Mouse (Mus musculus) testis, adult 2 months (tissue): ENCODE results near the gene Mrpl38. TPM values are rescaled to one million over a fixed set of nuclear protein-coding genes. Genes with fewer than 3 reads are reported as not detected.

Experiments
- H3K27ac ChIP-seq: fragments of 200-500 bp; 2 replicates; pipeline ENCODE4 v1.5.1; 2012; ENCODE audit warnings: low read depth, low read length; ENCODE audit not compliant: control insufficient read depth, insufficient read depth
- H3K27me3 ChIP-seq: fragments of 200-500 bp; 2 replicates; pipeline ENCODE4 v1.6.1; 2012; ENCODE audit warnings: mild to moderate bottlenecking, low read length, moderate library complexity; ENCODE audit not compliant: control insufficient read depth, insufficient read depth
- H3K36me3 ChIP-seq: fragments of 200-500 bp; 2 replicates; pipeline ENCODE4 v1.6.1; 2012; ENCODE audit warnings: mild to moderate bottlenecking, low read length; ENCODE audit not compliant: control insufficient read depth, insufficient read depth
- H3K4me1 ChIP-seq: fragments of 200-500 bp; 2 replicates; pipeline ENCODE4 v1.6.1; 2012; ENCODE audit warnings: low read length; ENCODE audit not compliant: control insufficient read depth, insufficient read depth
- H3K4me3 ChIP-seq: fragments of 200-500 bp; 2 replicates; pipeline ENCODE4 v1.5.1; 2012; ENCODE audit warnings: low read depth, mild to moderate bottlenecking, low read length, moderate library complexity, mixed read lengths; ENCODE audit not compliant: control insufficient read depth
- CTCF ChIP-seq: fragments of 200-500 bp; IDR thresholded peaks from 2 replicates; pipeline ENCODE4 v1.5.1; 2012; ENCODE audit warnings: low read depth, mild to moderate bottlenecking, inconsistent platforms, low read length, moderate library complexity; ENCODE audit not compliant: control insufficient read depth, insufficient read depth, insufficient replicate concordance
- POLR2A ChIP-seq: fragments of 200-500 bp; IDR thresholded peaks from 2 replicates; pipeline ENCODE4 v1.6.1; 2012; ENCODE audit warnings: low read depth, mild to moderate bottlenecking, inconsistent platforms, low read length, moderate library complexity; ENCODE audit not compliant: control insufficient read depth
- polyA plus RNA-seq: library from polyadenylated mRNA; depleted of rRNA; stranded (reverse); fragments of >200 nt; gene quantifications from 2 replicates; pipeline ENCODE4 v1.2.3, GENCODE M21; 2012

The Mrpl38 gene
- polyA plus RNA-seq, 1 experiment: 51.3 TPM

DNA sequence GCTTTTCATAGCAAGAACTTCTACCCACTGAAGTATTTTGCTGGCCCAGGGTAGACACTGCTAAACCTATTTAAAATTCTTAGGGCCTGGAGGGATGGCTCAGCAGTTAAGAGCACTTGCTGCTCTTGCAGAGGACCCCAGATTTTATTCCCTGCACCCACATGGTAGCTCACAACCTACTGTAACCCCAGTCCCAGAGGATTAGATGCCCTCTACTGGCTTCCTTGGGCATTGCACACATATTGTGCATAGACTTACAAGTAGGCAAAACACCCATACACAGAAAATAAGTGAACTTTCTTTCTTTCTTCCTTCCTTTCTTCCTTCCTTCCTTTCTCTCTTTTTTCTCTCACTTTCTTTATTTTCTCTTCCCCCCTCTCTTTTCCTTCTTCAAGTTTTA is 20.8 kb downstream of the Mrpl38 start:
- no peak overlapping the region for H3K4me3 ChIP-seq
- no peaks in the 10 kb centered on the region for H3K36me3 ChIP-seq
- no peaks in the 10 kb centered on the region for H3K4me1 ChIP-seq
- no peak for TF ChIP-seq POLR2A
- peak; percentile 8; the same call in 1 of the 2 replicates for TF ChIP-seq CTCF
- no peaks in the 10 kb centered on the region for H3K27me3 ChIP-seq
- H3K27ac ChIP-seq: no peak overlapping the region

DNA sequence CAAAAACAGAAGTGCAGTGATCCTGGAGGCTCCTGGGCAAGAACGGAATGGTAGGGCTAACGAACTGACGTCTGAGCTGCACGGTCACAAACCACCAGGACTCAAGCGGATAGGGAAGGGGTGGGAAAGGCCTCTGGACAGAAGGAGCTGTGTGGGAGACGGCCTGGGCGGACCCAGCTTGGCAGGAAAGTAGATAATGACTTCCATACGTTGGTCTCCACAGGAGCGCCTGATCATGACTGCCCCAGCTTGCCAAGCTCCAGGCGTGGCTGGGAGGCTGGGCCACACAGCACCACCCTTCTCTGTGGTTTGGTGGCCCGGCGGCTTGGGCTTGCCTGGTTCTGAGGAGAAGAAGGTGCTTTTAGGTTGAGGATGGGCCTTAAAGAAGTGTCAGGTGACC is 21.4 kb downstream of the Mrpl38 start:
- no peaks in the 10 kb centered on the region for H3K36me3 ChIP-seq
- TF ChIP-seq POLR2A: no peak
- no peak for TF ChIP-seq CTCF
- no peak overlapping the region for H3K27ac ChIP-seq
- no peaks in the 10 kb centered on the region for H3K4me1 ChIP-seq
- no peak overlapping the region for H3K4me3 ChIP-seq
- H3K27me3 ChIP-seq: no peaks in the 10 kb centered on the region

DNA sequence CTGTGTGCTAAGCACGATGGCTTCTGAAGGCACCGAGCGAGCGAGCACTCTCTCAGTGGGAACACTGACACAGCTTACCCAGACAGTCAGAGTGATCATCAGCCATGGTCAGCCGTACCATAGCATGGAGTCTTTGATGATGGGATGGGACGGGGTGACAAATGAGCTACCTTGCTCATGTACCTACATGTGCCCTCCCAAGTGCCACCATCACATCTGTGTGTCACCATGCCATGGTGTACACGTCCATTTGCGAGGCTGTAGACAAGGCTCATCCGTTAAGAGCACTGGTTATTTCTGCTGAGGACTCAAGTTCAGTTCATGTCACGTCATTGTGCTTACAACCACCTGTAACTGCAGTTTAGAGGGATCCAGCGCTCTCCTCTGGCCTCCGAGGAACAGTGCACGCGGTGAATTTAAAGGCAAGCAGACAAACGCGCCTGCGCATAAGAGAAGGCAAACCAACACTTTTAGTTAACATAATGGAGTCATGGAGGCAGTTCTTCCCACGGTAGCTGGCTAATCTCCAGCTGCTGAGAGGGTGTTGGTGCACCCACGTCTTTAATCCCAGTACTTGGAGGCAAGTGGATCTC is 27.0 kb downstream of the Mrpl38 start:
- TF ChIP-seq POLR2A (no peak), CTCF (no peak)
- H3K4me1 ChIP-seq: peaks cover 25% of the 10 kb centered on the region
- no peak overlapping the region for H3K4me3 ChIP-seq
- no peak overlapping the region for H3K27ac ChIP-seq
- H3K36me3 ChIP-seq: no peaks in the 10 kb centered on the region
- H3K27me3 ChIP-seq: no peaks in the 10 kb centered on the region

DNA sequence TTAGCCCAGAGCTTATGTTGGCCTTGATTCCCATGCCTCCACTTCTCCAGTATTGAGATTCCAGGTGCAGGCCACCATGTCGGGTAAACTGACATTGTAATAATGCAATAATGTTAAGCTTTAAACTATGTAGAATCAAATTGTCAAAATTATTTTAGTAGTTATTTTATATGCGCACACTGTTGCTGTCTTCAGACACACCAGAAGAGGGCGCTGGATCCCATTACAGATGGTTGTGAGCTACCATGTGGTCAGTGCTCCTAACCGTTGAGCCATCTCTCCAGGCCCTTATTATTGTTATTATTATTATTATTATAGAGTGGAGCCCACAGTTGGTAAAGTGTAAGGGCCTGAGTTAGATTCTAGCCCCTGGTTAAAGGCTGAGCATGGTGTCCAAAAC is 27.6 kb downstream of the Mrpl38 start:
- no peak overlapping the region for H3K4me3 ChIP-seq
- no peaks in the 10 kb centered on the region for H3K36me3 ChIP-seq
- TF ChIP-seq POLR2A (no peak), CTCF (no peak)
- no peaks in the 10 kb centered on the region for H3K27me3 ChIP-seq
- no peak overlapping the region for H3K27ac ChIP-seq
- H3K4me1 ChIP-seq: peaks cover 28% of the 10 kb centered on the region

DNA sequence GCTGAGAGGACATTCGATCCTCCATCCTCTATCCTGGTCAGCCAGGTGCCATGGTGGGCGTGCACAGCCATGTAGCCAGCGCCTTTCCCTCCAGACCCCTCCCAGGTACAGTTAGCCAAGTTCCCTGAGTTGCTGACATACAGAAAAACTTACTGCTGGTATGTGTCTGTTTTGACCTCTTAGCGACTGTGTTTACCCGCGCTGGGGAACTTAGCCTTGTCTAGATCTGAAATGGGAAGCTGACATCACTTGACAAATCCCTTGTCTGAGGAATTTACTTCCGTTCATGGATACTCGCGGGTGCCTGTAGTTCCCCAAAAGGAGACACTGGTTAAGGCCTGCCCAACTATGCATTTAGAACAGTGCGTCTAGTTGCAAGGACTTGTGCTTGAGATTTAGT is 28.1 kb downstream of the Mrpl38 start:
- H3K36me3 ChIP-seq: no peaks in the 10 kb centered on the region
- peaks cover 28% of the 10 kb centered on the region for H3K4me1 ChIP-seq
- no peak for TF ChIP-seq POLR2A
- no peak for TF ChIP-seq CTCF
- no peaks in the 10 kb centered on the region for H3K27me3 ChIP-seq
- peak overlapping the region; percentile 42; the same call in 1 of the 2 replicates for H3K27ac ChIP-seq
- H3K4me3 ChIP-seq: peak overlapping the region; percentile 82

DNA sequence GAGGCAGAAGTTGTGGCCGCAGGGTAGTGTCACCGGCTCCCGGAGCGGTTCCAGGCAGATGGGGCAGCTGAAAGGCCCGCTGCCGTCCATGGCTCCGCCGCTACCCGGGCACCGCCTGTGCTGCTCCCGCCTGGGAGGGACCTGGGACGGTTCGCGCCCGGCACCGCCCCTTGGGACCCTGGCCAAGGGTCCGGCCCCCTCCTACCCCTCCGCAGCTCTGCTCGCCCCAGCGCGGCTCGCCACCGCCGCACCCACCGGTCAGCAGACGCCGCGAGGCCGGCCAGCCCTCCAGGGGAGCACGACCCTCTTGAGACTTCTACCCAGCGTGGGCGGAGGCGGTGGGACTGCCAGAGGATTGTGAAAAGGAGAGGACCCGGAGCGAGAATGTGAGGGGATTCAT is 28.5 kb downstream of the Mrpl38 start:
- Histone ChIP-seq H3K27me3 (no peaks in the 10 kb centered on the region), H3K4me1 (peaks cover 28% of the 10 kb centered on the region), H3K4me3 (peak overlapping the region; percentile 82), H3K27ac (peak overlapping the region; percentile 42), H3K36me3 (no peaks in the 10 kb centered on the region)
- no peak for TF ChIP-seq CTCF
- peak; percentile 66 for TF ChIP-seq POLR2A

DNA sequence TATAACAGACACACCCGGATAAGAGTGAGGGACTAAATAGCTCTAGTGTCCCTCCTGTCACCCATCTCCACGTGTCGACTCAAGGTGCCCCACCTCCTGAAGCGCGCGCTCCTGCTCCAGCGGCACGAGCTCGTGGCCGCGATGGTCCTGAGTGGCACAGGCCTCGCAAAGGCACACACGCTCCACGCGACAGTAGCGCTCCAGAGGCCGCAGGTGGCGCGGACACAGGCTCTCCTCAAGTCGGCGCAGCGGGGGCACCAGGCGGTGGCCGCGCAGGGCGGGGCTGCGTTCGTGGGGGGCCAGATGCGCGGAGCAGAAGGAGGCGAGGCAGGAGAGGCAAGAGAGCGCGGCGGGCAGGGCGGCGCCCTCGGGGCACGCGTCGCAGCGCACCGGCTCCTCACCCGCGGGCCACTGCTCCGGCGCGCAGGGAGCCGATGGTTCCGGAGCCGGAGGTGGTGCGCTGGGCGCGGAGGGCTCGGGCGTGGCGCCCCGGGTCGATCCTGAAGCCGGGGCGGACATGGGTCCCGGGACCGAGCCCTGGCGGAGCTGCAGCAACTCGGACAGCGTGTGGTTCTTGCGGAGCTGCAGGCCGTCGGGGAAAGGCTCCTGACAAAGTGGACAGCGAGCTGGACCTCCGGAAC is 29.1 kb downstream of the Mrpl38 start:
- no peaks in the 10 kb centered on the region for H3K36me3 ChIP-seq
- no peak for TF ChIP-seq CTCF
- TF ChIP-seq POLR2A: no peak
- peak overlapping the region; percentile 82 for H3K4me3 ChIP-seq
- H3K27ac ChIP-seq: peak overlapping the region; percentile 27
- H3K4me1 ChIP-seq: peaks cover 28% of the 10 kb centered on the region
- no peaks in the 10 kb centered on the region for H3K27me3 ChIP-seq
